Mouse (Mus musculus) spleen, postnatal 10 days (tissue): Measurements from ENCODE around the gene Parp3.

ENCODE experiments used
- DNase-seq, 2 experiments: peaks; one replicate each; pipeline ENCODE4 v3.0.0; 2021 to 2022; ENCODE audit warnings: low spot score in 2 of 2

Parp3 gene

GRCm38 (mm10) chr9:106457163-106457559 is 19.6 kb downstream of the Parp3 start:
- DNase-seq: no peak

- no peak for DNase-seq
Observed at GRCm38 (mm10) chr9:106456325-106457162, 20.2 kb downstream of the Parp3 start.

DNA sequence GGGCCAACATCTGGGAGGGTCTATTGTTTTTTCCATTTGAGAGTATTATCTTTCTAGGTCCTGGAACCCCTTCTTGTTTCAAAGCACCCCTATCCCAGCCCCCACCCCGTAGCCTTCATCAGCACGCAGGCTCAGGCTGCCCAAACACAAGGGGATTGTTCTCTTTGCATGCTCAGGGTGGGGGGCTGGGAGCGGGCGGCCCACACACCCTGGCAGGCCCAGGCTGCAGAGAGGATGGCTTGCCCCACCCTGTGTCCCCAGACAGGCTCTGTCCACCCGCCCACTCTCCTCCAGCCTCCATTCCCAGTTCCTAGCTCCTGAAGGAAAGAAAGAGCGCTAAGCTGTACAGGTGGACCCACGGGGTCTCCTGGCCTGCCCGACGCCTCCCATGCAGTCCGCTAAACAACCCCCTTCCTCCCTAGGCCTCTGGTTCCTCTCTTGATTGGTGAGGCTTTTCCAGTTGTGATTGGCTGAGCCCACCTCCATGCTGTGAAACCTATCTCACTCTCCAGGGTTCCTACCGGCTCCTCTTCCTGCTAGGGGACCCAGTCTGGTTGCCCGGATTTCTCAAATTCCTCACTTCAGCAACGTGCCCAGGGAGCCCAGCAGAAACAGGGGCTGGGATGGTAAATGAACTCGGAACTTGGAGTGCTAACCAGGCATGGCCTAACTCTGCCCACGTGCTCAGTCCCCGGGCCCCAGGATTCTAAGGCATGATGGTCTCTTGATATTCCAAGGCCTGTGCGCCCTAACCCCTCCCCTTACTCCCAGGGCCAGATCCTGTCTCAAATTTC is 21.7 kb downstream of the Parp3 start:
- no peak for DNase-seq

- DNase-seq: no peak
Observed at GRCm38 (mm10) chr9:106454071-106454761, 22.5 kb downstream of the Parp3 start.

DNA sequence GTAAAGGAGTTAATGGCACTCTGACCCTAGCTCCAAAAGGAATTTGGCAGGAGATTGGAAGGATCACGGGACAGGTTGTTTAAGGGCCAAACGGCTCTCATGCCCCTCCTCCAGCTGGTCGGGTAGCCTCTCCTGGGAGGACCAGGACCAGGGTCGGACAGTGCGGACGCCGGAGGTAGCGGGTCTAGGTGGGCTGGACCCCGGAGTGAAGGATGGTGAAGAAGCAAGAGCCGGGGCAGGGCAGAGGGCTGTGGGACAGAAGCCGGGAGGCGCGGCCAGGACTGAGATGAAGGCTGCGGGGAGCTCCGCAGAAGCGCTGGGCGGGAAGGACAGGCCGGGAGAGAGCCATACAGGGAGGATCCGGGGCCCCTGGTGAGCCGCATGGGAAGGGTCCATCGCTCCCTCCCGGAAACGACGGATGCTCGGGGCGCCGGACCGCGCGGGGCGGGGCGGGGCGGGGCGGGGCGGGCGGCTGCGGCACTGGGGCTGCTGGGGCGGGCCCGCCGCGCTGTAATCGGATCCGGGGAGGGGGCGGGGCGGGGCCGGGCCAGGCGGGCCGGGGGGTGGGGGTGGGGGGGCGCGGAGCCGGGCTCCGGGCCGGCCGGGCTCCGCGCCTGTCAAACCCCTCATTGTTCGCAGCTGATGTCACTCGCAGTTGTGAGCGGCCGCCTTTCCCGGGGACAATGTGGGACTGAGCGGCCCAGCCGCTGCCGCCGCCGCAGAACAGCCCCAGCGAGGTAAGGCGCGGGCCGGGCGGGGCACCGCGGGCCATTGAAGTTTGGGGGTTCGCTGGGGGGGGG is 23.3 kb downstream of the Parp3 start, which contains the start of gene Pcbp4:
Pcbp4 (plus strand) TSS at position 21 of the 800 bp plus-strand sequence.
- peak; percentile 37 to 40 for DNase-seq

DNA sequence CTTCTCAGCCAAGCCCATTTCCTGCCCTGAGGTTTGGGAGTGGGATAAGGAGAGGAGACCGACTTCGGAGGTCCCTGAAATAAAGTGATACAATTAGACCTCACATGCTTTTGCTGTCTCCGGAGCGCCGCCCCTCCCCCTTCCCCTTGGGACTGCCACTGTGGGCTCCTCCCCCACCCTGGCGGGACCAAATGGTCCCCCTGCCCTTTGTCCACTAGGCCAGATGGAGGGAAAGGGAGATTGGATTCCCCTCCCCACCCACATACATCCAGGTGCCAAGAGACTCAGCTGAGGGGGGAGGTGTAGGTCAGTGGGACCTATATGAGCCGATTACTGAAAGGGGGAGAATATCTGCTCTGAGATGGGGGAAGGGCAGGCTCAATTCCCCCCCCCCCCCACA is 23.9 kb downstream of the Parp3 start:
- DNase-seq: no peak

- no peak for DNase-seq
Observed at GRCm38 (mm10) chr9:106452351-106452750, 24.4 kb downstream of the Parp3 start.

DNA sequence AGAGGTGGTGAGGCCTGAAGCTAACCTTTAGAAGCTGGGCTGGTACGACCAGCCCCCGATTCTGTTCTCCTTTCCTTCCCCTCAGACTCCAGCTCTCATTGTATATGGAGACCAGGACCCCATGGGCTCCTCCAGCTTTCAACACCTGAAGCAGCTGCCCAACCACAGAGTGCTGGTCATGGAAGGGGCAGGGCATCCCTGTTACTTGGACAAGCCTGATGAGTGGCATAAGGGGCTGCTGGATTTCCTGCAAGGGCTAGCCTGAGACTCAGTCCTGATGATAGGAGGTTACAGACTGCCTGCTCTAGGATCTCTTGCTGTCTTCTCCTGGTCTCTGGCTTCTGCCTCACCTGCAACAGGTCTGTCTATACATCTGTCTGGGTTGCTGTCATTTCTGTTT is 24.9 kb downstream of the Parp3 start:
- no peak for DNase-seq

DNA sequence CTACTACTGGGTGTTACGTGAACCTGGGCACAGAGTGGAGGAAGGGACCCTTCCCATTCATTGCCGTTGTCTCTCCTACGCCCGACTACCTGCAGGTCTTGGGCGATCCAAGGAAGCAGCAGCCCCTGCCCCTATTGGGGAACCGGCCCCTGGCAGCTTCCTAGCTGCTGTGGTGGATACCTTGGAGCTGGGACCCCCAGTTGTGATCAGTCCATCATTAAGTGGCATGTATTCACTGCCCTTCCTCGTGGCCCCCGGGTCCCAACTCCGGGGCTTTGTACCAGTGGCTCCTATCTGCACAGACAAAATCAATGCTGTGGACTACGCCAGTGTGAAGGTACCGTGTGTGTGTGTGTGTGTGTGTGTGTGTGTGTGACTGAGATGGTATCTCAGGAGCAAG is 25.5 kb downstream of the Parp3 start:
- DNase-seq: no peak

DNA sequence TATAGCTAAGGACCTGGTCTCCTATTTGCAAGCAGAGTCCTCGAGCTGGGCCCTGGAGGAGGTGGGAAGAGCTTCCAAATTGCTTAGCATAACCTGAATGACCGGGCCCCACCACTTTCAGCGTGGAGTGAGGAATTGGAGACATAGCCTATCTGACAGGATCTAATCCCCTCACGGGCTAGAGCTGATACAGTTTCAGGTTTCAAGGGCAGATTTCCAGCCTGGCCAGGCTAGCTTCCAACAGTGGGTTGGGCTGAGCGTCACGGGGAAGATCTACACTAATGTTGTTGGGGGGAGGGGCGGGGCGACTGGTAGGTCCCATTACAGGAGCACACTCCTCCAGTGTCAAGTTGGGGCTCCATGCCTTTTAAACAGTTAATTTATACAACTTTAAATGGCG is 26.1 kb downstream of the Parp3 start:
- DNase-seq: no peak

DNA sequence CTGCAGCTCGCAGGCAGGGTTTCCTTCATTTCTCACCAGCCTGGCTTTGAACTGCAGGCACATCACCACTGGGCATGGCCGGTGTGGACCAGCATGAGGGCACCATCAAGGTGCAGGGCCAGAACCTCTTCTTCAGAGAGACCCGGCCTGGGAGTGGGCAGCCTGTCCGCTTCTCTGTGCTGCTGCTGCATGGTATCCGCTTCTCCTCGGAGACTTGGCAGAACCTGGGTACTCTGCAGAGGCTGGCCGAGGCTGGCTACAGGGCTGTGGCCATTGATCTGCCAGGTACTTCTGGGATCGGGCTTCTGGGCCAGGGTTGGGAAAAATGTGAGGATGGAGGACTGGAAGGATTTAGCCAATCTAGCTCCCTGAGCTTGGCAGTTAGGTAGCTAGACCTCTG is 26.8 kb downstream of the Parp3 start:
- no peak for DNase-seq

DNA sequence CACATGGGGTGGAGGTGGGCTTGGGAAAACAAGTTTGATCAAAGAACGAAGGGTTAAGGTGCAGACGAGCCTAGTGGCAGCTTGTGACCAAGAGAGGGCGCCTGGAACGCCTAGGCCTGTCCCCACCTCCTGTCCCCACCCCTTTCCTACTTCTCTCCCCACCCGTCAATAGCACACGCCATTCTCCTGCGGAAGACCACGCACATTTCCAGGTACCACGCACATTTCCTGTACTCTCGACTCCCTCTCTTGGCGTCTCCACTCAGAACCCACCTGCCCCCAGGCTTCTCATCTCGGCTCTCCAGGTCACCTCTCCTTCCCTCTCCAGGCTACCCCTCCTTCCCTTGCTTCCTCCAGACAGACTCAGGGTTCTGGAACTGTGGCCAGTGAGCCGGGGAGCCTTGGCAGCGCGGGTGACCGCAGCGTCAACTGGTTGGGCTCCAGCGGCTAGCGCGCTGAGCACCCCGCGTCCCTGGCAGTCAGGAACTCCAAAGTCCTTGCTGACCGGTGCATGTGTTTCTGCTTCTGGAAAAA is 28.2 kb downstream of the Parp3 start:
- DNase-seq: peak in 1 of 2 experiments; percentile 72

GRCm38 (mm10) chr9:106447951-106448350 is 28.8 kb downstream of the Parp3 start:
- DNase-seq: no peak

DNA sequence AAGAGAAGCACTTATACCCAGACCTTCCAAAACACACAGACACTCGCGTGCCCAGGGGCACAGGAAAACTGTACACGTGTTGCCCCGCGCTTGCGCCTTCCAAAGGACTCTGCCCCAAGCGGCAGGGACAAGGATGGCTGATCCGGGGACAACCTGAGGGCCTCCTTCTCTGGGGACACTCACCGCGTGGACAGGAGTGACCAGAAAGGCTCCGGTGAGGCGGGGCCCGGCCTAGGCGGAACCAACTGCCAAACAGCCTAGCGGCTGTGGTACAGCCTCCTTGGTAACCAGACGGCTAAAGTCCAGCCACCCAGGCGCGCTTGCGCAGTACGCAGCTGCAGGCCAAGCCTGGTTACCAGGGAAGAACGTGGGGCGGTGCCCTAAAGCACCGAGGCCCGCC is 29.4 kb downstream of the Parp3 start, which contains the start of the genes Abhd14b and Abhd14a:
Abhd14b (plus strand) TSS at position 112 of the 400 bp plus-strand sequence.
Abhd14a (minus strand) TSS at position 331 of the 400 bp plus-strand sequence.
- peak; percentile 65 to 80 for DNase-seq

GRCm38 (mm10) chr9:106444836-106445235 is 31.9 kb downstream of the Parp3 start:
- DNase-seq: no peak

DNA sequence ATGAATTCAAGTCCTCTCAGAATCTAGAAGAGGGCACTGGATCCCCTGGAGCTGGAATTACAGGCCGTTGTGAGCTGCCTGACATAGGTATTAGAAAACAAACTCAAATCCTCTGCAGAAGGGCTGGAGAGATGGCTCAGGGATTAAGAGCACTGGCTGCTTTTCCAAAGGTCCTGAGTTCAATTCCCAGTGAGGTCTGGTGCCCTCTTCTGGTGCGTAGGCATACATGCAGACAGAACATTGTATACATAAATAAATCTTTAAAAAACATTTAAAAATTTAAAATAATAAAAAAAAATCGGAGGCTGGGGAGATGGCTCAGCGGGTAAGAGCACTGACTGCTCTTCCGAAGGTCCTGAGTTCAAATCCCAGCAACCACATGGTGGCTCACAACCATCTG is 34.1 kb downstream of the Parp3 start:
- DNase-seq: no peak

- DNase-seq: no peak
Observed at GRCm38 (mm10) chr9:106436566-106436965, 40.2 kb downstream of the Parp3 start.

- no peak for DNase-seq
Observed at GRCm38 (mm10) chr9:106433389-106433788, 43.4 kb downstream of the Parp3 start.

- DNase-seq: no peak
Observed at GRCm38 (mm10) chr9:106430015-106430264, 46.8 kb downstream of the Parp3 start.

DNA sequence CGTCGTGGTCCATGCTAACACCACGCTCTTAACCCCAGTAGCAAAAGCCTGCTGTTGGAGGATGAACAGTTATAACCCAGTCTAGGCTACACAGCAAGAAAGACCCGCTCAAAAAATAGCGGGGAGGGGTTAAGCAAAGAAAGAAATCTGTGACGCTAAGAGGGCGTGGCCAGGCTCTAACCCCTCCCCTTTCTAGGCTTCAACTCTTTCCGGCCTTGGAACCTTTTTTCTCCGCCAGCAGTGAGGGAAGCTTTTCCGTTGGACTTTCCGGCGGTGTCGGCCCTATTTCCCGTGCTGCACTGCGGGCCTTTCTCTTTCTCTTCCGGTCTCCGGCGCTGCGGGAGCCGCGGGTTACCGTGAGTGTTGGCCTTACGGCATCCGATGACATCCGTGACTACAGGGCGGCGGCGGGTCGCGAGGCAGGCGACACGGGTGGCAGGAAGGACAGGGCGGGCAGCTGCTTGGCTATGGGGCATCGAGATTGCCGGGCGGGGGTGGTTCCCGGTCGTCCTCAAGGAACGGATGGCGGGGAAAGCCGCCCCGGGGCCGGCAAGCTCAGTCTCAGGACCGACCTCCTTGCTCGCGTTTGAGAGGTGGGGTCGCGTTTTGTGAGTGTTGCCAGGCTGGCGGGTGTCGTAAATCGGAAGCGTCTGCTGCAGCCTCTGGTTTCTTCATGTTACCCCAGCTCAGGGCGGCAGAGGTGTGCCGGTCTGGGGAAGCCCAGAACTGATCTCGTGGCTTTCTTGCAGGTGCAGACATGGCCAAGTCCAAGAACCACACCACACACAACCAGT is 47.3 kb downstream of the Parp3 start, which contains the start of gene Rpl29:
Rpl29 (plus strand) TSS at position 234 of the 794 bp plus-strand sequence.
- DNase-seq: peak; percentile 88 to 94
